Mouse (Mus musculus) liver, postnatal 0 days (tissue): Measurements from ENCODE around the gene Syce3. TPM values are rescaled to one million over a fixed set of nuclear protein-coding genes. Genes with fewer than 3 reads are reported as not detected.

Source experiments
- ATAC-seq: fragments of 200-750 bp; cut with Nextera tagmentation; 2 replicates; pipeline ENCODE4 v1.8.0; 2017; ENCODE audit warnings: mild to moderate bottlenecking, moderate library complexity
- DNase-seq: peaks from one replicate; pipeline ENCODE4 v3.0.0-alpha.2; 2016
- H3K27ac ChIP-seq: fragments of 300-500 bp; sonication (generic); 2 replicates; pipeline ENCODE4 v1.5.1; 2014; ENCODE audit warnings: antibody characterized with exemption, moderate library complexity, mild to moderate bottlenecking, low read depth
- H3K27me3 ChIP-seq: fragments of 300-500 bp; sonication (generic); 2 replicates; pipeline ENCODE4 v1.6.1; 2014; ENCODE audit warnings: low read length, control low read depth, mixed read lengths; ENCODE audit not compliant: insufficient read depth
- H3K36me3 ChIP-seq: fragments of 300-500 bp; sonication (generic); replicated peaks from 2 replicates; pipeline ENCODE4 v1.6.1; 2014; ENCODE audit warnings: mild to moderate bottlenecking, control low read depth, low read length, moderate library complexity, mixed read lengths; ENCODE audit not compliant: insufficient read depth
- H3K4me1 ChIP-seq: fragments of 300-500 bp; sonication (generic); 2 replicates; pipeline ENCODE4 v1.6.1; 2014; ENCODE audit warnings: antibody characterized with exemption, mild to moderate bottlenecking, control low read depth; ENCODE audit not compliant: insufficient read depth
- H3K4me2 ChIP-seq: fragments of 300-500 bp; sonication (generic); 2 replicates; pipeline ENCODE4 v1.6.1; 2014; ENCODE audit warnings: low read depth, mild to moderate bottlenecking, low read length, moderate library complexity, mixed read lengths
- H3K4me3 ChIP-seq: fragments of 300-500 bp; sonication (generic); 2 replicates; pipeline ENCODE4 v1.5.1; 2014; ENCODE audit warnings: low read depth, low read length
- H3K9ac ChIP-seq: fragments of 300-500 bp; sonication (generic); replicated peaks from 2 replicates; pipeline ENCODE4 v1.6.1; 2014; ENCODE audit warnings: mild to moderate bottlenecking, moderate library complexity
- H3K9me3 ChIP-seq: fragments of 300-500 bp; sonication (generic); 2 replicates; pipeline ENCODE4 v1.6.1; 2016; ENCODE audit warnings: mild to moderate bottlenecking, control low read depth, low read length, mixed read lengths
- CTCF ChIP-seq: sonication (generic); IDR thresholded peaks from 2 replicates; pipeline ENCODE4 v1.5.1; 2016; ENCODE audit warnings: antibody characterized with exemption, low read depth
- EP300 ChIP-seq: IDR thresholded peaks from 2 replicates; pipeline ENCODE4 v1.6.1; 2016; ENCODE audit warnings: antibody characterized with exemption, low read depth, mild to moderate bottlenecking
- WGBS: fragments of 180-500 bp; shearing (Covaris S2); extraction: QIAGEN DNeasy Blood & Tissue Kit; methylation state at CpG from one replicate; pipeline ENCODE4 v1.1.7; 2014; ENCODE audit not compliant: insufficient replicate concordance; 5-methylcytosine and 5-hydroxymethylcytosine counted together
- polyA plus RNA-seq: library from polyadenylated mRNA; unstranded; fragments of >200 nt; fragmentation: Nextera tagmentation; extraction: Ambion mirVana; gene quantifications from 2 replicates; pipeline ENCODE4 v1.2.1, GENCODE M21; 2015

The Syce3 gene
- polyA plus RNA-seq, 1 experiment from 2014 or later: not detected

- no peaks in the 10 kb centered on the region for H3K36me3 ChIP-seq
- no peak overlapping the region for H3K4me2 ChIP-seq
- no peak overlapping the region for H3K4me3 ChIP-seq
- no peaks in the 10 kb centered on the region for H3K27me3 ChIP-seq
- H3K9me3 ChIP-seq: no peaks in the 10 kb centered on the region
- no peak overlapping the region for H3K27ac ChIP-seq
- WGBS: 29% methylated on average over 12 of the region's 12 CpGs
- DNase-seq (no peak), ATAC-seq (no peak)
- no peak overlapping the region for H3K9ac ChIP-seq
- TF ChIP-seq EP300: no peak
- TF ChIP-seq CTCF: no peak
- H3K4me1 ChIP-seq: no peaks in the 10 kb centered on the region
Measured at GRCm38 (mm10) chr15:89387127-89387526, 23.2 kb downstream of the Syce3 start.

GRCm38 (mm10) chr15:89384617-89385016, 25.7 kb downstream of the Syce3 start, which contains the start of gene Klhdc7b:
Gene Klhdc7b (plus strand): TSS chr15:89384917.
- peaks cover 1% of the 10 kb centered on the region; the same call in 1 of the 2 replicates for H3K4me1 ChIP-seq
- H3K27ac ChIP-seq: no peak within 1 kb of the TSS
- no peaks in the 10 kb centered on the region for H3K36me3 ChIP-seq
- H3K4me2 ChIP-seq: no peak within 1 kb of the TSS
- DNase-seq (no peak), ATAC-seq (no peak)
- WGBS: 83% methylated on average over 7 of the region's 7 CpGs
- no peak within 1 kb of the TSS for H3K9ac ChIP-seq
- no peaks in the 10 kb centered on the region for H3K27me3 ChIP-seq
- no peak within 1 kb of the TSS for H3K4me3 ChIP-seq
- TF ChIP-seq EP300 (no peak), CTCF (no peak)
- no peaks in the 10 kb centered on the region for H3K9me3 ChIP-seq

GRCm38 (mm10) chr15:89379429-89379828, 30.9 kb downstream of the Syce3 start:
- Histone ChIP-seq H3K4me2 (peak overlapping the region; percentile 74), H3K4me1 (peaks cover 22% of the 10 kb centered on the region), H3K27me3 (peaks cover 27% of the 10 kb centered on the region), H3K9me3 (no peaks in the 10 kb centered on the region), H3K9ac (peak overlapping the region; percentile 13; the same call in 1 of the 2 replicates), H3K27ac (peak overlapping the region; percentile 22; the same call in 1 of the 2 replicates), H3K36me3 (no peaks in the 10 kb centered on the region), H3K4me3 (peak overlapping the region; percentile 36)
- TF ChIP-seq CTCF: no peak
- no peak for TF ChIP-seq EP300
- DNase-seq (peak; percentile 69), ATAC-seq (peak; percentile 31)
- 7% methylated on average over 10 of the region's 10 CpGs for WGBS

- Histone ChIP-seq H3K36me3 (no peaks in the 10 kb centered on the region), H3K9me3 (no peaks in the 10 kb centered on the region), H3K4me1 (peaks cover 25% of the 10 kb centered on the region), H3K27me3 (peaks cover 27% of the 10 kb centered on the region), H3K4me2 (peak within 1 kb of the TSS; percentile 74), H3K4me3 (peak within 1 kb of the TSS; percentile 36), H3K9ac (peak within 1 kb of the TSS; percentile 13), H3K27ac (peak within 1 kb of the TSS; percentile 22; the same call in 1 of the 2 replicates)
- 2% methylated on average over 33 of the region's 33 CpGs for WGBS
- ATAC-seq (peak; percentile 11; the same call in 1 of the 2 replicates), DNase-seq (peak; percentile 36)
- TF ChIP-seq CTCF: 0 out of 2 replicates have a peak, but pooled peaks have one; percentile 2
- TF ChIP-seq EP300: no peak
Measured at GRCm38 (mm10) chr15:89378831-89379401, 31.4 kb downstream of the Syce3 start, which contains the start of gene Odf3b. Gene Odf3b (minus strand): TSS chr15:89379282.

GRCm38 (mm10) chr15:89377938-89378828, 32.1 kb downstream of the Syce3 start:
- peak overlapping the region; percentile 13 for H3K9ac ChIP-seq
- no peak overlapping the region for H3K27ac ChIP-seq
- H3K4me2 ChIP-seq: peak overlapping the region; percentile 74
- H3K4me3 ChIP-seq: peak overlapping the region; percentile 36
- H3K27me3 ChIP-seq: peaks cover 27% of the 10 kb centered on the region
- TF ChIP-seq CTCF (no peak), EP300 (no peak)
- 19% methylated on average over 46 of the region's 46 CpGs for WGBS
- H3K36me3 ChIP-seq: no peaks in the 10 kb centered on the region
- H3K4me1 ChIP-seq: peaks cover 26% of the 10 kb centered on the region
- no peaks in the 10 kb centered on the region for H3K9me3 ChIP-seq
- ATAC-seq (no peak), DNase-seq (no peak)

GRCm38 (mm10) chr15:89377362-89377761, 32.9 kb downstream of the Syce3 start:
- WGBS: 15% methylated on average over 18 of the region's 18 CpGs
- DNase-seq (no peak), ATAC-seq (no peak)
- no peak for TF ChIP-seq EP300
- no peak for TF ChIP-seq CTCF
- H3K4me3 ChIP-seq: no peak overlapping the region
- H3K36me3 ChIP-seq: peaks cover 3% of the 10 kb centered on the region
- peak overlapping the region; percentile 16; the same call in 1 of the 2 replicates for H3K9ac ChIP-seq
- no peak overlapping the region for H3K27ac ChIP-seq
- peaks cover 27% of the 10 kb centered on the region for H3K27me3 ChIP-seq
- peaks cover 33% of the 10 kb centered on the region for H3K4me1 ChIP-seq
- H3K4me2 ChIP-seq: peak overlapping the region; percentile 29
- no peaks in the 10 kb centered on the region for H3K9me3 ChIP-seq
